Mouse (Mus musculus) embryo, embryonic 10 days (tissue): ENCODE data around the gene Ap3m1.

Experiments used
- DNase-seq: peaks from one replicate; pipeline ENCODE4 v3.0.0-alpha.2; 2015; ENCODE audit warnings: low spot score

Gene Ap3m1

DNA sequence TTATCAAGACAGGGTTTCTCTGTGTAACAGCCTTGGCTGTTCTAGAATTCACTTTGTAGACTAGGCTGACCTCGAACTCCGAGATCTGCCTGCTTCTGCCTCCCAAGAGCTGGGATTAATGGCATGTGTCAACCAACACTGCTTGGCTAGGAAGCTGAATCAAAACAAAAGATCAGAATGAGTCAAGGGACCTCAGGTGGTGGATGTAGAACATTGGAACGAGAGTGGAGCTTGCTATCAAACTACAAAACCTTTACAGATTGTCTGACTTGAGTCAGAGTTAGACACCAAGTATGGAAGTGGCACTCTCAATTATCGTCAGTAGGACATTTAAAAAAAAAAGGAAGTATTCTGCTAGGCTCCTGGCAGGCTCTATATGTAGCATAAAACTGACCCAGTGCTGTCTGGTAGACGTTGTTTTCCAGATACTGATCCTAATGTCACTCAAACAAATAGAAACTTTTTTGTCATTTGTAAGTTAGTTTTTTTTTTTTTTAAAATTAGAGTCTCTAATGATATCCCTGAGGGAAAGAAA is 38.4 kb downstream of the Ap3m1 start:
- no peak for DNase-seq

GRCm38 (mm10) chr14:20999617-21000016 is 52.7 kb downstream of the Ap3m1 start:
- no peak for DNase-seq

- DNase-seq: no peak
Measured at GRCm38 (mm10) chr14:20997548-20997947, 54.8 kb downstream of the Ap3m1 start.

DNA sequence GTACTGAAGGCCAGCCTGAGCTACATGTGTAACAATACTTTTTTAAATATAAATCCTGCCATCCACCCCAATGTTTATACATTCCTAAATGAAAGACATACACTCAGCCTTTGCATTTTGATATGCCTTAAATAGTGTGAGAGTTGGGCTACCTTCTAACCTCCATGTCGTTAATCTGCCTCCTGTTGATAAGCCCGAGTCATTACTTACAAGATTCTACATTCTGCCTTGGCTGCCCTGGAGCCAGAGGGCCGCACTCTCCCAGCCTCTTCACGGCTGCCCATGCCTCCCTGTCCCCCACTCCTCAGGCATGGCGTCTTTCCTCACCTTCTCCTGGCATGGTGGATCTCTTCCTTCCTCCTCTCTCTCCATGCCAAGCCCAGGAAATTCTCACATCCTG is 55.9 kb downstream of the Ap3m1 start:
- DNase-seq: no peak

GRCm38 (mm10) chr14:20995497-20995896 is 56.8 kb downstream of the Ap3m1 start:
- no peak for DNase-seq

- DNase-seq: no peak
Measured at GRCm38 (mm10) chr14:20994475-20994874, 57.8 kb downstream of the Ap3m1 start.

GRCm38 (mm10) chr14:20993067-20993691 is 59.1 kb downstream of the Ap3m1 start:
- peak; percentile 74 for DNase-seq

- DNase-seq: no peak
Measured at GRCm38 (mm10) chr14:20991492-20991891, 60.8 kb downstream of the Ap3m1 start.

- DNase-seq: peak; percentile 12
Measured at GRCm38 (mm10) chr14:20985482-20985881, 66.8 kb downstream of the Ap3m1 start.

DNA sequence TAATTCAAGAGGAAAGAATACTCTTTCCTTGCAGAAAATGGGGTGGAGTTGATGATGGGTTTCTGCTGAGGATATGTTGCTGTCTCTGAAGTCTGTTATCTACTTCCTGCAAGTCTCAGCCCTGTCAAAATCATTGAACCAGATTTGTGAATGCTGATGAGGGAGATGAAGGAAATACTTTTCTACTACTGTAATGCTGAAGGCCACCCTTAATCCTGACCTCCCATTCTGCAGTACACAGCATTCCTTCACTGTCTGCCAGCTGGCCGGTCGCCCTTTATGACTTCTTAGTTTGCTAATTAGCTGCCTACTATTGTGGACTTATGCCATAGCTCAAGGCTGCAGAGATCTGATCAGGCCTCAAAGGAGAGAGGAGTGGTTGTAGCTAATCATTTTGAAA is 68.5 kb downstream of the Ap3m1 start:
- DNase-seq: no peak
